Mouse (Mus musculus) lung, adult 2 months (tissue): Measurements from ENCODE around the gene Hdgfl3. TPM values are rescaled to one million over a fixed set of nuclear protein-coding genes. Genes with fewer than 3 reads are reported as not detected.

Experiments used
- DNase-seq: peaks from one replicate; pipeline ENCODE4 v3.0.0; 2022
- H3K4me1 ChIP-seq: fragments of 200-500 bp; 2 replicates; pipeline ENCODE4 v1.6.1; 2011; ENCODE audit warnings: low read length; ENCODE audit not compliant: control insufficient read depth, insufficient read depth
- H3K4me3 ChIP-seq: fragments of 200-500 bp; replicated peaks from 2 replicates; pipeline ENCODE3; 2011; ENCODE audit warnings: low read depth, mild to moderate bottlenecking, control low read depth, low read length; ENCODE audit errors: extremely low read depth
- CTCF ChIP-seq: fragments of 200-500 bp; IDR thresholded peaks from 2 replicates; pipeline ENCODE4 v1.5.1; 2011; ENCODE audit warnings: mild to moderate bottlenecking, low read length, control low read depth; ENCODE audit not compliant: insufficient read depth
- POLR2A ChIP-seq: fragments of 200-500 bp; IDR thresholded peaks from 2 replicates; pipeline ENCODE4 v1.6.1; 2011; ENCODE audit warnings: low read depth, mild to moderate bottlenecking, control low read depth, low read length, borderline replicate concordance; ENCODE audit errors: extremely low read depth
- WGBS: fragments of 180-500 bp; shearing (Covaris S2); methylation state at CpG from one replicate; pipeline ENCODE4 v1.1.7; 2018; 5-methylcytosine and 5-hydroxymethylcytosine counted together
- polyA plus RNA-seq: library from polyadenylated mRNA; depleted of rRNA; stranded (reverse); fragments of >200 nt; gene quantifications from 2 replicates; pipeline ENCODE4 v1.2.3, GENCODE M21; 2012

Hdgfl3 gene
- polyA plus RNA-seq, 1 experiment: 3.6 TPM

DNA sequence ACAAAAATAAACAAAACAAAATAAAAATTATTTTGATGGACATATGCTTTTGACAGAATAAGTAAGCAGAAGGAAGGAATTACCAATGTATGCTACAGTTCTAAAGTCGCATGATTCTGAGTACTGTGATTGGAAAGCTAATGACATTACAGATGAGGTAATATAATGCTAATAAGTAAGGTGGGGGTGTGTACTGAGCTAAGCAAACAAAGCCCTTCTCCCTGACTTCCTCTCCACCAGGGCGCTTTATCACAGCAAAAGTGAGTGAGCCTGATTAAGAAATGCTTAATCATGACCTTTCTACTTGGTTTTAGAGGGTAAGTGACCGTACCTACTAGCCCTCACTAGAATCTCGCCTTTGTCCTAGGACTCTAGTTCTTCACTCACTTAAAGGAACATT, 14.0 kb downstream of the Hdgfl3 start:
- Histone ChIP-seq H3K4me1 (no peaks in the 10 kb centered on the region), H3K4me3 (no peak overlapping the region)
- no peak for TF ChIP-seq CTCF
- no peak for TF ChIP-seq POLR2A
- 68% methylated on average over 4 of the region's 4 CpGs for WGBS
- no peak for DNase-seq

DNA sequence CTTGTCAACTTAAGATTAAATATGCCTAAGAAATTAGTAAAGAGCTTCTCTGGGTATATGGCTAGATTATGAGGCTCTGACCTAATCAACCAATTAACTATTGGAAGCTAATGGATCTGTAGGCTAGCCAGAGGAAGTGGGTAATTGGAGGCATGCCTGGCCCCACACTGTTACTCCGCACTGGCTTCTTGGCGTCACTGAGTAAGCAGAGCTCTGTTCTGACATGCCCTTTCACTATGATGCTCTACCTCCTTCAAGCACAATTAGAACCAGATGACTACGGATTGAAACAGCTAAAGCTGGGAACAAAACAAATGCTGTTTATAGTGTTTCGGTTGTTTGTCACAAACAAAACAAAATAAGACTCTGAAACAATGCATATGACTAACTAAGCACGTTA, 16.0 kb downstream of the Hdgfl3 start:
- 72% methylated on average over 5 of the region's 5 CpGs for WGBS
- TF ChIP-seq POLR2A (no peak), CTCF (no peak)
- no peaks in the 10 kb centered on the region for H3K4me1 ChIP-seq
- no peak overlapping the region for H3K4me3 ChIP-seq
- no peak for DNase-seq

DNA sequence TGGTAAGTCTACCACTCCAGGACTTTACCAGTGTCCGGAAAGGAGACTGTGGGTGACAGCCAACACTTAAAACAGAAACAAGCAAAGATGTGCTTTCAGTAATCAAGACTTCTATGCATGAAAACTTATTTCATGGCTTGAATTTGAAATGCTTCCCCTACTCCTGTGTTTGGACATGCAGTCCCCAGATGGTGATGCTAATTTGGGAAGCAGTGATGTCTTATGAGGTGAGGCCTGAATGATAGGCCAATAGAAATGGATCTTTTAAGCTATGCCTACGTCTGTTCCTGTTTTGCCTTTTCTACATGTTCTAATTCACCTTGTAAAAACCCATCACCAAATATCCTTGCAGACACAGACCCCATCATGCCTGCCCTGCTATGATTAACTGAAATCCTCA, 29.3 kb downstream of the Hdgfl3 start:
- Histone ChIP-seq H3K4me1 (no peaks in the 10 kb centered on the region), H3K4me3 (no peak overlapping the region)
- TF ChIP-seq CTCF (no peak), POLR2A (no peak)
- no peak for DNase-seq
- 79% methylated on average over 2 of the region's 2 CpGs for WGBS

DNA sequence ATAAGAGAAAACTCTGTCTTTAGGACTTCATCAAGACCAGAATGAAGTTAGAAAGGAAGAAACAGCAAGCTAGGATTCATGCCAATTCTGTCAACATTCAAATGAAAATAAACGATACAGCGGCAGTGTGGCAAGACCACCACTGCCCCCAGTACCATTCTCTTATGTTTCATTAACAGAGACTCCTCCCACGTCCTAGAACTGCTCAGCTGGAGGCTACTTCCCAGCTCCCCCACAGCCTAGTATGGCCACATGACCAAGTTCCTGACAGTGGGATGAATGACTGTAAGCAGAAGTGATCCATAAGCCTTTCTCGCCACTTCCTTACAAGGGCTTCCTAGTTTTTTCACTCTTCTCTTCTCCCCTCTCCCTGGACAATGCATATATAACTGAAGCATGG, 30.2 kb downstream of the Hdgfl3 start:
- WGBS: 48% methylated on average over 4 of the region's 4 CpGs
- no peak overlapping the region for H3K4me3 ChIP-seq
- DNase-seq: no peak
- H3K4me1 ChIP-seq: no peaks in the 10 kb centered on the region
- no peak for TF ChIP-seq CTCF
- no peak for TF ChIP-seq POLR2A

DNA sequence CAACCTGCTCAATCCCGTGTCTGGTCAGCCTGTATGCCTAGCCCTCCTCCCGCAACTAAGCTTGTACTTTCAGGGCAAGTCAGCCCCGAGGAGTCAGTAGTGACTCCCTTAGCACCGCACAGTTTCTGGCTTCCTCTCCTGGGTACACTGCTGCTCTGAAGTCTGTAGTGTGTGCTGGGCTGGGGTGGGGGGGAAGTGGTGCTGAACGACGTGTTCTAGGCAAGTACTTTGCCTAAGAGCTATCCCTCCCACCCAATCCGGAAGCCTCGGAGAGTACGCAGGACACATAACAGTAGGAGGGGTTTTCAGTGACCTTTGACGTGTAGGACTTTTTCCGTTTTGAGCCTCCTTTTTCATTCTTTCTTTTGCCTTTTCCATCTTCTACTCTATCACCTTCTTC, 34.9 kb downstream of the Hdgfl3 start:
- H3K4me3 ChIP-seq: no peak overlapping the region

DNA sequence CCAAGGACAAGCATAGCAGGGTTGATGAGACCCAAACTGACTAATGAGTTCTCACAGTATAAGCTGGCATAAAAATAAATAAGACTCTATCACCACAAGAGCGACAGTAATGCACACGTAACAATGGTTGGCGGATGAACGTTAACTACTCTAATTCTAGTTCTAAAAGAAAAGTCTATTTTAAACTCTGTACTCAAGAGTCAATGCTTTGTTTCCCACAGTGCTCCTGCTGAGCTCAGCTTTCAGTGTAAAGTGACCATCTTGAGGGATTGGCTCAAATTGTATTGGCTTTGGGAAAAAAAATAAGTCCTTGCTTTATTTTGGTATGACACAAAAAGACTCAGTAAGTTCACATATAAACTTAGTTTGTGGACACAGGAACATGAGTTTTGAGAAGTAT, 49.1 kb downstream of the Hdgfl3 start:
- WGBS: 84% methylated on average over 4 of the region's 4 CpGs
- Histone ChIP-seq H3K4me3 (no peak overlapping the region), H3K4me1 (no peaks in the 10 kb centered on the region)
- TF ChIP-seq POLR2A (no peak), CTCF (no peak)
- DNase-seq: no peak

More for the DNA sequence above, 34.9 kb downstream of the Hdgfl3 start:
- DNase-seq: no peak
- H3K4me1 ChIP-seq: no peaks in the 10 kb centered on the region
- WGBS: 60% methylated on average over 11 of the region's 11 CpGs
- TF ChIP-seq POLR2A (no peak), CTCF (no peak)

DNA sequence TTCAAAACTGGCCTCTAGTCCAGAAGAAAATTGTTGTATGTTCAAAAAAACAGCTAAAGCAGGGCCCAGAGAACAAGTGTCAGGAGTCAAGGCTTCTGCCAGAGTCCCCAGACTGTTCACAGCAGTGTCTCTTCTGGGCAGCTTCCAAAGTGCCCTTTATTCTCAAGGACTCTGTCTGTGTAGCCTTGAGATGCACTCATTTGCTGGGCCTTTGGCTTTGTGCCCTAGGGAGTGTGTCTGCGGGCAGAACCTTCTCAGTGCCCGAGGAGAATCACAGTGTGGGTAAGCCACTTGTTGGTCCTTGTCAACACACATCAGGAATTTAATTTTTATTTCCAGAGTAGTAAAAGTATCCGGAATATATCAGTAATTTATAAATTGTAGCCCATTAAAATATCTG, 52.7 kb downstream of the Hdgfl3 start:
- TF ChIP-seq POLR2A (no peak), CTCF (no peak)
- Histone ChIP-seq H3K4me1 (no peaks in the 10 kb centered on the region), H3K4me3 (no peak overlapping the region)
- 52% methylated on average over 3 of the region's 3 CpGs for WGBS
- DNase-seq: no peak

DNA sequence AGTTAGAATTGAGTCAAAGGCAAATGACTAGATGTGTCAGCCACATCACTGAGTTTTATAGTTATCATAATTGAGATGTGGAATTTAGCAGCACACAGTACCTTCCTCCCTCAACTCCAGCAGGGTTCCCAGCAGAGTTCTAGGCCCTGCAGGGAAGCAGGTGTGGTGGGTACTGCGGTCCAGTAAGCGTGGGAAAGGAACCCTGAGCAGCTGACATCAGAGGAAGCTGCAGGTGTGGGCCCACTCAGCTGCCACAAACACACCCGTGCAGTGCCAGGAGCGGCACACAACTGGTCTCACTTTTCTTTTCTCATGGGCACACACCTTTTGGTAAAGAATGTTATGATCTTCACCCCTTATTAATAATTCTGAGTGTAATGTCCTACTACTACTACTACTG, 53.5 kb downstream of the Hdgfl3 start:
- no peak for TF ChIP-seq POLR2A
- no peak for TF ChIP-seq CTCF
- 76% methylated on average over 4 of the region's 4 CpGs for WGBS
- Histone ChIP-seq H3K4me1 (no peaks in the 10 kb centered on the region), H3K4me3 (no peak overlapping the region)
- DNase-seq: no peak

DNA sequence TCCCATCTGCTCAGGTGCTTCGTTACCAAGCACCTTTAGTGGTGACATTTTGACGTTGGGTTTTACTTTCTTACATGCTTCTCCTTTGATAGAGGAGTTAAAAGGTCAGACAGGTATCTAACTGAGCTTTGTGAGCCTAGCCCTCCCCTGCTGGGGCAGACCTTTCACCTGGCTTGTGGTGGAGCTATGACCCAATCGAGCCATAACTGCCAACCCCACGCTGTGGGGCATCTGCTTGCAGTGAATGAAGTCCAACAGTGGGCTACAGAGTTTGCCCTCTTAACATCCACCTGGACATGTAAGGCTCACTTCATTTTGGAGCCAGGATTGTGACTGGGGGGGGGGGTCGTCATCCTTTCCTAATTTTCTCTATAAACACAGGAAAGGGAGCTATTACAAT, 54.0 kb downstream of the Hdgfl3 start:
- TF ChIP-seq CTCF (no peak), POLR2A (no peak)
- no peak overlapping the region for H3K4me3 ChIP-seq
- 78% methylated on average over 5 of the region's 5 CpGs for WGBS
- H3K4me1 ChIP-seq: no peaks in the 10 kb centered on the region
- no peak for DNase-seq

DNA sequence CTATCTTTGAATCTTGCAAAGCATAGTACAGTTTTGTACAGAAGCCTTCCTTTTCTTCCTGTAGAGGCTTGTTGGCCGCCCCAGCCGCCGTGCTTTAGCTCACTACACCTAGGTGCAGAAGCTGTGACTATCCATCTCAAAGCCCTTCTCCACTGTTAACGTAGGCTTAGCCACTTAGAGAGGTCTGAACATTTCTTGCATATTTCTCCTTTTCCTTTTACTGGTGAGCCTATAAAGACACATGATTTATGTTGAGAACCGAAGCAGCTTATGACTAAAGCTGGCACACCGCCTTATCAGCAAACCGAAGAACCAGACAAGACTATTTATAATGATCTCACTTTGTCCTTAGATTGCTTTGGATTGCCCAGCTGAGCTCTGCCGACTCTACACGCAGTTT, 58.9 kb downstream of the Hdgfl3 start:
- WGBS: 44% methylated on average over 9 of the region's 9 CpGs
- H3K4me1 ChIP-seq: peaks cover 4% of the 10 kb centered on the region; the same call in 1 of the 2 replicates
- no peak overlapping the region for H3K4me3 ChIP-seq
- TF ChIP-seq POLR2A: no peak
- no peak for TF ChIP-seq CTCF
- DNase-seq: no peak

DNA sequence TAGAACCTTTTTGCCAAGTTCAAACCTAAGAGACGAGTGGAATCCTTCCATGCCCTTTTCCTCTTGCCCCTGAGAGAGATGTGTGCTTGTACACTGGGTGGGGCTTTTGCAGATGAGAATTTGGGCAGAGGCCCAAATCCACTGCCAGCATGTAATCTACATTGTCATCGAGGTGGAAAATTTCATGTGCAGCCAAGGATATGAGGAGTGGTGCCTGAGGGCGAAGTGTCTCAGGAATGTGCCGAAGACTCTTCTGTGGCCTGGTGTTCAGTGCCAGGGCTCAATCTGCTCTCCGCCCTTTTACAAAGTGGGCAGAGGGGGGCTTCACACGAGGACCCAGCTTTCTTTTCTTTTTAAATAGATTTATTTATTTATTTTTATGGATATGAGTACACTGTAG, 59.6 kb downstream of the Hdgfl3 start:
- TF ChIP-seq CTCF (no peak), POLR2A (no peak)

DNA sequence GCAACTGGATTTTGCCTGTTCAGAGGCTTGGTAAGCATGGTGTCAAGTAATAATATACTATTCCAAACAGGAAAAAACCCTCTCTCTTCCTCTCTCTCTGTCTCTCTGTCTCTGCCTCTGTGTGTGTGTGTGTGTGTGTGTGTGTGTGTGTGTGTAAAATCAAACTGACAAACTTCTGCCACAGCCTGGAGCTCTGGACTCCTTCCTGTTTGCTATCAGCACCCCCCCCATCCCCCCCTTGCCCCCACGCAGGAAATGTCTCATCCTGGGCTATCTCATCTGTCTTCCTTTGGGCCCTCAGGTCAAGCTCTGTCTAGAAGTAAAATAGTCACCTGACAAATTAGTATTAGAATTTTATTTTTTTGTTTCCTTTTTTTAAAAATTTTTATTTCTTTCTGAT, 60.5 kb downstream of the Hdgfl3 start:
- 23% methylated on average over 1 of the region's 1 CpGs for WGBS
- H3K4me1 ChIP-seq: peaks cover 4% of the 10 kb centered on the region; the same call in 1 of the 2 replicates
- no peak for DNase-seq
- TF ChIP-seq CTCF (no peak), POLR2A (no peak)
- H3K4me3 ChIP-seq: no peak overlapping the region

More for the DNA sequence above, 59.6 kb downstream of the Hdgfl3 start:
- DNase-seq: peak; percentile 34
- peaks cover 4% of the 10 kb centered on the region; the same call in 1 of the 2 replicates for H3K4me1 ChIP-seq
- WGBS: 33% methylated on average over 6 of the region's 6 CpGs
- no peak overlapping the region for H3K4me3 ChIP-seq
